Mouse (Mus musculus) intestine, postnatal 0 days (tissue): ENCODE measurements around the gene Ccrl2. TPM values are rescaled to one million over a fixed set of nuclear protein-coding genes. Genes with fewer than 3 reads are reported as not detected.
A peak's percentile ranks its signal among the peaks of the same experiment; 100 is the strongest.

ENCODE experiments used
- ATAC-seq: fragments of 200-750 bp; cut with Nextera tagmentation; 2 replicates; pipeline ENCODE4 v1.8.0; 2017; ENCODE audit warnings: mild to moderate bottlenecking, moderate TSS enrichment, moderate library complexity
- H3K27ac ChIP-seq: fragments of 300-500 bp; sonication (generic); 2 replicates; pipeline ENCODE4 v1.5.1; 2014; ENCODE audit warnings: mild to moderate bottlenecking, low read depth, low read length, moderate library complexity
- H3K27me3 ChIP-seq: fragments of 300-500 bp; sonication (generic); replicated peaks from 2 replicates; pipeline ENCODE4 v1.6.1; 2014; ENCODE audit warnings: low read length, mixed read lengths; ENCODE audit not compliant: control insufficient read depth, insufficient read depth
- H3K36me3 ChIP-seq: fragments of 300-500 bp; sonication (generic); 2 replicates; pipeline ENCODE4 v1.6.1; 2014; ENCODE audit warnings: mild to moderate bottlenecking, moderate library complexity; ENCODE audit not compliant: control insufficient read depth, insufficient read depth
- H3K4me1 ChIP-seq: fragments of 300-500 bp; sonication (generic); replicated peaks from 2 replicates; pipeline ENCODE4 v1.6.1; 2014; ENCODE audit warnings: antibody characterized with exemption, low read length, mixed read lengths; ENCODE audit not compliant: control insufficient read depth, insufficient read depth
- H3K4me2 ChIP-seq: fragments of 300-500 bp; sonication (generic); replicated peaks from 2 replicates; pipeline ENCODE4 v1.6.1; 2014; ENCODE audit warnings: low read depth, mild to moderate bottlenecking, moderate library complexity
- H3K4me3 ChIP-seq: fragments of 300-500 bp; sonication (generic); 2 replicates; pipeline ENCODE4 v1.5.1; 2014; ENCODE audit warnings: low read depth, low read length
- H3K9ac ChIP-seq: fragments of 300-500 bp; sonication (generic); 2 replicates; pipeline ENCODE4 v1.6.1; 2014; ENCODE audit warnings: mild to moderate bottlenecking, low read depth, low read length
- H3K9me3 ChIP-seq: fragments of 300-500 bp; sonication (generic); 2 replicates; pipeline ENCODE4 v1.6.1; 2016; ENCODE audit warnings: mixed run types; ENCODE audit not compliant: control insufficient read depth
- CTCF ChIP-seq: sonication (generic); IDR thresholded peaks from 2 replicates; pipeline ENCODE4 v1.5.1; 2016; ENCODE audit warnings: low read depth, mild to moderate bottlenecking, control low read depth, antibody characterized with exemption, moderate library complexity
- WGBS: fragments of 180-500 bp; shearing (Covaris S2); extraction: QIAGEN DNeasy Blood & Tissue Kit; methylation state at CpG from one replicate; pipeline ENCODE4 v1.1.7; 2014; 5-methylcytosine and 5-hydroxymethylcytosine counted together
- polyA plus RNA-seq: library from polyadenylated mRNA; unstranded; fragments of >200 nt; fragmentation: Nextera tagmentation; extraction: Ambion mirVana; gene quantifications from 2 replicates; pipeline ENCODE4 v1.2.1, GENCODE M21; 2015

The Ccrl2 gene
- 2.7 and 3.8 TPM in 2 replicates for polyA plus RNA-seq

DNA sequence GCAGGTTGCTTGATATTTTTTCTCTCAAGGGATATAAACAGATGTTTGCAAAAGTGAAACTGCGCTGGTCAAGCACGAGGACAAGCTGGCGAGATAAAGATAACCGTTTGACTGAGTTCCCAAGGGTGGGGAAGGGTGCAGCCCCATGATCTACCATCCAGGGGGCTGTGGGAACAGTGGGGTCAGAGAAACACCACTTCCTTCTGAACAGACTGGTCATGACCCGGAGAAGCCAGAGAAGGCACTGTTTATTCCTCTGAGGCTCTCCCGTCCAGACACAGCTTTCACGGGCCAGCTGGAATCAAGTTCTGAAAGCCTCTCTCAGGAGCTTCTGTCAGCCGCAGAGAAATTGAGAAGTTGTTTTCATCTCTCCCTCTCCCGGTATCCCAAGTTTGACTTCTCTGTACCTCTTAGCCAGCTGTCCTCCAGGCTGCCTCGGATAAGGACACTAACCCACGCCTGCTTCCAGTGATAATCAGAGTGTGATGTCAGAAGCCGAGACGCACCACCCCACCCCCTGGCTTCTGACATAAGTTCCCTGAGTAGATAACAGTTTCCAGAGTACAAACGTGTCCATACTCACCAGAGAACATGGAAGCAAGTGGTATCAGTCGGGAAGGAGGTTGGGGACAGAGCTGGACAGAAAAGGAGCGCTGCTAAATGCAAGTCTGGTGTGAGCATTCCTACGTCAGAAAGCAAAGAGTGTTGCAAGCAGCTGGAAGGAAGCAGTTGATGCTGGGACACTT is at the start of gene Ccrl2:
Gene Ccrl2, minus strand, starts transcription at position 722 of the 746 bp plus-strand sequence.
- Histone ChIP-seq H3K4me2 (peak within 1 kb of the TSS; percentile 82), H3K9ac (peak within 1 kb of the TSS; percentile 45), H3K36me3 (no peaks in the 10 kb centered on the region), H3K4me1 (0 out of 2 replicates have a peak, but pooled peaks cover 4% of the 10 kb centered on the region), H3K27ac (peak within 1 kb of the TSS; percentile 30; the same call in 1 of the 2 replicates), H3K4me3 (peak within 1 kb of the TSS; percentile 54), H3K9me3 (no peaks in the 10 kb centered on the region), H3K27me3 (no peaks in the 10 kb centered on the region)
- peak; percentile 2; the same call in 1 of the 2 replicates for TF ChIP-seq CTCF
- 5% methylated on average over 17 of the region's 17 CpGs for WGBS
- ATAC-seq = peak; percentile 57; the same call in 1 of the 2 replicates

- H3K9me3 ChIP-seq = no peaks in the 10 kb centered on the region
- H3K4me1 ChIP-seq = no peaks in the 10 kb centered on the region
- no peak overlapping the region for H3K4me3 ChIP-seq
- no peaks in the 10 kb centered on the region for H3K27me3 ChIP-seq
- no peaks in the 10 kb centered on the region for H3K36me3 ChIP-seq
- H3K4me2 ChIP-seq = no peak overlapping the region
- no peak for ATAC-seq
- H3K9ac ChIP-seq = no peak overlapping the region
- TF ChIP-seq CTCF = no peak
- H3K27ac ChIP-seq = no peak overlapping the region
- 52% methylated on average over 5 of the region's 5 CpGs for whole genome bisulfite sequencing
These were observed 46.6 kb upstream of the Ccrl2 start for GRCm38 (mm10) chr9:111103893-111104292.

GRCm38 (mm10) chr9:111103293-111103692 is 46.0 kb upstream of the Ccrl2 start:
- no peak for ATAC-seq
- Histone ChIP-seq H3K27me3 (no peaks in the 10 kb centered on the region), H3K4me3 (no peak overlapping the region), H3K27ac (no peak overlapping the region), H3K4me2 (no peak overlapping the region), H3K36me3 (no peaks in the 10 kb centered on the region), H3K9me3 (no peaks in the 10 kb centered on the region), H3K9ac (no peak overlapping the region), H3K4me1 (no peaks in the 10 kb centered on the region)
- TF ChIP-seq CTCF = no peak
- WGBS = 66% methylated on average over 5 of the region's 5 CpGs

DNA sequence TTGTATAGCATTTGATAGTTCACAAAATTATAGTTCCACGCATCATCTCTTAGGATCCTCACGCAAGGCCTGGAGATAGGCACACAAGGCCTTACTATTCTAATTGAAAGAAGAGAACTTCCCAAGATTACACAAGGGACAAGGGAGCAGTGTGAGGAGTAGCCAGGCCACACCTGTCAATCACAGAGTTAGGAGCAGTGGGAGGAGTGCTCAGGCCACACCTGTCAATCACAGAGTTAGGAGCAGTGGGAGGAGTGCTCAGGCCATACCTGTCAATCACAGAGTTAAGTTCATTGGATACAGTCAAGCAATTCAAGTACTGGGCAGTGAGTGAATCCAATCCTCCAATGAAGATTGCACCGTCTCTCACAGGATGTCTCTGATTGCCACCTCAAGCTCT is 43.1 kb upstream of the Ccrl2 start:
- WGBS = 93% methylated on average over 3 of the region's 3 CpGs
- Histone ChIP-seq H3K27me3 (no peaks in the 10 kb centered on the region), H3K36me3 (no peaks in the 10 kb centered on the region), H3K9ac (no peak overlapping the region), H3K4me2 (no peak overlapping the region), H3K4me1 (no peaks in the 10 kb centered on the region), H3K4me3 (no peak overlapping the region), H3K27ac (no peak overlapping the region), H3K9me3 (no peaks in the 10 kb centered on the region)
- TF ChIP-seq CTCF = no peak
- ATAC-seq = peak; percentile 70

- Histone ChIP-seq H3K4me2 (no peak overlapping the region), H3K9ac (no peak overlapping the region), H3K4me3 (no peak overlapping the region), H3K9me3 (no peaks in the 10 kb centered on the region), H3K27ac (no peak overlapping the region), H3K27me3 (no peaks in the 10 kb centered on the region), H3K4me1 (no peaks in the 10 kb centered on the region), H3K36me3 (no peaks in the 10 kb centered on the region)
- ATAC-seq = no peak
- no peak for TF ChIP-seq CTCF
- WGBS = 67% methylated on average over 6 of the region's 6 CpGs
These were observed 40.2 kb upstream of the Ccrl2 start for GRCm38 (mm10) chr9:111097543-111097942.

- no peak overlapping the region for H3K4me2 ChIP-seq
- H3K4me3 ChIP-seq = no peak overlapping the region
- H3K36me3 ChIP-seq = no peaks in the 10 kb centered on the region
- H3K27me3 ChIP-seq = no peaks in the 10 kb centered on the region
- no peak for ATAC-seq
- H3K4me1 ChIP-seq = no peaks in the 10 kb centered on the region
- no peak overlapping the region for H3K27ac ChIP-seq
- TF ChIP-seq CTCF = no peak
- no peak overlapping the region for H3K9ac ChIP-seq
- no peaks in the 10 kb centered on the region for H3K9me3 ChIP-seq
- 79% methylated on average over 16 of the region's 16 CpGs for WGBS
These were observed 39.4 kb upstream of the Ccrl2 start for GRCm38 (mm10) chr9:111096419-111097326.
